Mouse (Mus musculus) heart, adult 18-20 months (tissue): ENCODE data around the gene Unc13b. TPM values are rescaled to one million over a fixed set of nuclear protein-coding genes. Genes with fewer than 3 reads are reported as not detected.
A peak's percentile ranks its signal among the peaks of the same experiment; 100 is the strongest.

Experiments used
- DNase-seq, 2 experiments: peaks; one replicate each; pipeline ENCODE4 v3.0.0; 2021 to 2022; ENCODE audit warnings: mixed read lengths in 1 of 2
- long read RNA-seq, 2 experiments: library from polyadenylated mRNA; stranded (forward); transcript quantifications; one replicate each; pipeline ENCODE4 v2.0.0; 2021
- total RNA-seq, 2 experiments: library from RNA; stranded (reverse); gene quantifications; 2 replicates each; pipeline ENCODE4 v1.2.3; 2021

The Unc13b gene
- total RNA-seq, result 10 to 100 TPM in 1 of 2 experiments, 1 to 10 TPM in 1; 9.0 to 10.9 TPM
- long read RNA-seq, experiment 1, partial matches to known transcripts, result 0 of 2 reads
- long read RNA-seq, experiment 1, other reads (novel, unspliced or antisense), result 2 of 2 reads
- long read RNA-seq, experiment 2, full-length matches to known transcripts, result 1 of 3 reads
- long read RNA-seq, experiment 2, partial matches to known transcripts, result 0 of 3 reads
- long read RNA-seq, experiment 2, other reads (novel, unspliced or antisense), result 2 of 3 reads

GRCm38 (mm10) chr4:43058753-43059654, at the start of gene Unc13b:
Gene Unc13b, plus strand, starts transcription at chr4:43058953.
- DNase-seq, result peak; percentile 89 to 95

- DNase-seq, result peak; percentile 91 to 92
Measured at GRCm38 (mm10) chr4:43010161-43011038, 48.4 kb upstream of the Unc13b start, which contains the start of gene Fancg. Gene Fancg, minus strand, starts transcription at chr4:43010506.

GRCm38 (mm10) chr4:43012091-43012490, 46.7 kb upstream of the Unc13b start:
- DNase-seq, result no peak

- DNase-seq, result no peak
Measured at GRCm38 (mm10) chr4:43018156-43018555, 40.6 kb upstream of the Unc13b start.

- DNase-seq, result no peak
Measured at GRCm38 (mm10) chr4:43019176-43019575, 39.6 kb upstream of the Unc13b start.

- peak in 1 of 2 experiments; percentile 33 for DNase-seq
Measured at GRCm38 (mm10) chr4:43019641-43020465, 38.9 kb upstream of the Unc13b start.

GRCm38 (mm10) chr4:43020876-43021275, 37.9 kb upstream of the Unc13b start:
- DNase-seq, result no peak

- no peak for DNase-seq
Measured at GRCm38 (mm10) chr4:43021341-43021740, 37.4 kb upstream of the Unc13b start.

- DNase-seq, result no peak
Measured at GRCm38 (mm10) chr4:43024673-43025072, 34.1 kb upstream of the Unc13b start.

- peak; percentile 94 to 95 for DNase-seq
Measured at GRCm38 (mm10) chr4:43025084-43025960, 33.4 kb upstream of the Unc13b start, which contains the start of gene Pigo. Gene Pigo, minus strand, starts transcription at chr4:43025819.

- DNase-seq, result no peak
Measured at GRCm38 (mm10) chr4:43029121-43029520, 29.6 kb upstream of the Unc13b start.

- DNase-seq, result no peak
Measured at GRCm38 (mm10) chr4:43029749-43030148, 29.0 kb upstream of the Unc13b start.

GRCm38 (mm10) chr4:43030352-43030751, 28.4 kb upstream of the Unc13b start:
- DNase-seq, result no peak

- no peak for DNase-seq
Measured at GRCm38 (mm10) chr4:43030780-43031230, 27.9 kb upstream of the Unc13b start.

GRCm38 (mm10) chr4:43031237-43031995, 27.3 kb upstream of the Unc13b start, which contains the start of gene Stoml2:
Gene Stoml2, minus strand, starts transcription at chr4:43031710.
- peak; percentile 95 for DNase-seq

GRCm38 (mm10) chr4:43032501-43032900, 26.3 kb upstream of the Unc13b start:
- no peak for DNase-seq

- DNase-seq, result no peak
Measured at GRCm38 (mm10) chr4:43033481-43033880, 25.3 kb upstream of the Unc13b start.

- DNase-seq, result no peak
Measured at GRCm38 (mm10) chr4:43035851-43036250, 22.9 kb upstream of the Unc13b start.

- DNase-seq, result no peak
Measured at GRCm38 (mm10) chr4:43036356-43036755, 22.4 kb upstream of the Unc13b start.
